Mouse (Mus musculus): Measurements from ENCODE around the gene Mrps34. TPM values are rescaled to one million over a fixed set of nuclear protein-coding genes. Genes with fewer than 3 reads are reported as not detected.

Mrps34 gene
- total RNA-seq, 2 experiments from 2014 or later, result 4.8 to 5.0 TPM

GRCm38 (mm10) chr17:24896241-24896992, 1.5 kb downstream of the Mrps34 start, which contains the start of gene Nme3:
TSS of gene Nme3 (plus strand) at chr17:24896500.
- peak; percentile 56 for ATAC-seq (replicated peaks; ENCODE audit: low FRiP score, poor library complexity, severe bottlenecking)

- ATAC-seq (replicated peaks; ENCODE audit: low FRiP score, poor library complexity, severe bottlenecking), result no peak
Measured at GRCm38 (mm10) chr17:24896993-24897269, 2.0 kb downstream of the Mrps34 start.

DNA sequence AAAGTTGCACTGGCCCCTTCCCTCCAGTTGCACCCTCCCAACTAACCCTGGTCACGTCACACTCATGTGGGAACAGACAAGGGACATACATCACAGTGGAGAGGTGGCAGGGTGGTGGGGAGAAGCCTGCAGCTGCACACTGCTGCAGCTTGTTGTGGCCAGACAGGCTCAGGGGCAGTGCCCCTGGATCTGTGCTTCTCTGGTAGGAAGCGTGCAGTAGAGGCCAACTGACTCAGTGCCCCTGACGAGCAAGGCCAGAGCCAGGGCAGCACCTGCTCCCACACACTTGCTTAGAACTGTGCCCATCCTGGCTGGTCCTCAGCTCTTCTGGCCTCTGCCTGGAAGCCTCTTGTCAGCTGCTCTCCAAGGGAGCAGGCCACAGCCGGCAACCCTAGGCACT, 2.7 kb downstream of the Mrps34 start:
- no peak for ATAC-seq (replicated peaks; ENCODE audit: low FRiP score, poor library complexity, severe bottlenecking)

DNA sequence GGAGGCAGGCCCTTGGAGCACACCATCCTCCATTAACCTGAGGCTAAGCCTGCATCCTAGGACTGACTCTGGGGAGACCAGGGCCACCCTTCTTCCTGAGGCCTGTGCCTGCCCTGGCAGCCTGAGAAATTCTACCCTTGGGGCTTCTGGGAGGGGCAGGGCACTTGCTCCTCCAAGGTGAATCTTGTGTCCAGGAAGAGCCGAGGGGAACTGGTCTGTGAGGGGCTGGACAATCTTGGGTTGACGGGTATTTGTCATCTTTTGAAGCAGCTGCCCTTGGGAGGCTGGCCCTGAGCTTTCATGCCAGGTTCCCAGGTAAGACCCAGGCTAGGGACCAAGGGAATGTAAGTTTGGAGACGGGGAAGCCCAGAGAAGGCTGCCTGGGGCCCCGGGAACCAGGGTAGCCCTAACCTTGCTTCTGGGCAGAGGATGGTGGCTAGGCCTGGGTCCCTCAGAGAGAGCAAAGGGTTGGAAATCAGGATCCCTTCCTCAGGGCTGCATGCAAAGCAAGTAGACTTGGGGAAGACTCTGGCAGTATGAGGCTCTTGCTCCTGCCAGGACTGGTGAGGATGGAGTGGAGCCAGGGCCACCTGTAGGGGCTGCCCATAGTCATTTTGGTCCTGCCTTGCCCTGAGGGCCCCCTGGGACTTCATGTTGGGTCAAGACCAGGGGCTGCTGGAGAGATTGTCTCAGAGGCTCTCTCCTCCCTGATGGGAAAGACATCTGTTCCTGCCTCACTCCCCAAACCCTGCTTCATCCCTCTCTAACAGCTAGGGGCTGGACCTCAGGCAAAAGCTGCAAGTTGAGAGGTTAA, 3.3 kb downstream of the Mrps34 start:
- no peak for ATAC-seq (replicated peaks; ENCODE audit: low FRiP score, poor library complexity, severe bottlenecking)

GRCm38 (mm10) chr17:24899153-24899552, 4.2 kb downstream of the Mrps34 start:
- ATAC-seq (replicated peaks; ENCODE audit: low FRiP score, poor library complexity, severe bottlenecking), result no peak

GRCm38 (mm10) chr17:24900014-24900413, 5.1 kb downstream of the Mrps34 start:
- ATAC-seq (replicated peaks; ENCODE audit: low FRiP score, poor library complexity, severe bottlenecking), result no peak

DNA sequence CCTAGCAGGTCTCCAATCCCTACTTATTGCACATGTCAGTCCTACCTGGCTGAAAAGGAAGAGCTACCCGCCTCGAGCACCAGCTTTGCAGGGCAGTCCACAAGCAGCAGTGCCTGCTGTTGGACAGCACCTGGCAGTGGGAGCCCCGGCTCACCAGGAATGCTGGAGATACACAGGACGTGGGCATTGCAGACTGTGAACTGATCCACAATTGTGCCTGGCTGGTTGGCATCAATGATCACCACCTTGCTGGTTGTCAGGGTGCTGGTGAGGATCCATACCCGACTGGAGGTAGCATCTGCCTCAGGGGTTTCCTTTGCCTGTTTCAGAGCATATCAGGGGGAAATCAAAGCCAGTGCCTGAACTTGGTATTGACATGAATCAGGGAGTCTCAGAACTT, 7.2 kb downstream of the Mrps34 start:
- ATAC-seq (replicated peaks; ENCODE audit: low FRiP score, poor library complexity, severe bottlenecking), result 0 out of 2 replicates have a peak, but pooled peaks have one; percentile 0

- ATAC-seq (replicated peaks; ENCODE audit: low FRiP score, poor library complexity, severe bottlenecking), result peak; percentile 87
Measured at GRCm38 (mm10) chr17:24902671-24903474, 8.0 kb downstream of the Mrps34 start.

GRCm38 (mm10) chr17:24903767-24904166, 8.9 kb downstream of the Mrps34 start:
- no peak for ATAC-seq (replicated peaks; ENCODE audit: low FRiP score, poor library complexity, severe bottlenecking)

DNA sequence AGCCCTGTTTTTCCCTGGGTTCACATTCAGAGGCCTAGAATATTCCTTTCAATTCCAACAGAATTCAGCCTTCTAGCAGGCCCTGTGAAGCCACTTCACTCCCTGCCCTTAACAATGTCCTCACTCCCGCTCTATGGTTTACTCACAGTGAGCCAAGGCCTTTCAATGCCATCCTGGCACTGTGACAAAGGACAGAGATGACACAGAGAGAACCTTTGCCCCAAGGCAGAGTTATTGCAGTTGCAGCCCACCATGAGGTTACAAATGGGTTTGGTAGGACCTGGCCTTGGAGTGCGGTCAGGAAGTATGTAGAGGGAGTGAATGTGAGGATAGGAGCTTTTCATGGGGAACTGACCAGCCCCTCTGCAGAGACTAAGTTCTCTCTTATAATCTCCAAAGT, 12.7 kb downstream of the Mrps34 start:
- ATAC-seq (replicated peaks; ENCODE audit: low FRiP score, poor library complexity, severe bottlenecking), result no peak

DNA sequence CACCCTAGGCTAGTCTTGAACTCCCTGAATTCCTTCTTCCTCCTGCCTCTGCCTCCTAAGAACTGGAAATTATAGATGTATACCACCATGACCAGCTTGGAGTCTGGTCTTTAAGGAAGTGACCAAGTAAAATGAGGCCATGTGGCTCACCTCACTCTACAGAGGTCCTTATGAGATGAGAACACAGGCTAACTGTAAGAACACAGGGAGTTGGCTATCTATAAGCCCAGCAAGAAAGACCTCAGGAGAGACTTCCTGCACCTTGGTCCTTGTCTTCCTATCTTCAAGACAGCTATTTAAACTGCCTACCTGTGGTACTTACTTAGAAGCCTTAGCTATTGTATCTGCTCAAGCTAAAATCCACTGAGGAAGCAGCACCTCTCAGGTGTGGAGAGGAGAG, 19.1 kb downstream of the Mrps34 start:
- no peak for ATAC-seq (replicated peaks; ENCODE audit: low FRiP score, poor library complexity, severe bottlenecking)

DNA sequence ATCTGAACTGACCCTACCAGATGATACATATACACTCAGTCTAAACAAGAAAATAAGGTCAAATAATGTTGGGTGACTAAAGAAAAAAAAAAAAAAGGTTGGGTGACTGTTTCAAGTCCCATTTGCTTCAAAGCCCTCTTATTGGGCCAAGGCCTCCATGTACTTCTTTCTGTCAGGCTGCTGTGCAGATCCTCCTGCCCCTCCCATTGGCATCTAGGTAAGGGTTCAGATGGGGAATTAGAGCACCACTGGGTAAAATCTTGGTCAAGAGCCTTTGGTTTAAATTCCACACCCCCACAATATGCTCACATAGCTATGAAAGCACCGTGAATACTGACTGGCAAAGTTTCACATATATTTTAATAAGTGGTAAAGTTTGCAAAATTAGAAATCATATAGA, 28.3 kb downstream of the Mrps34 start:
- no peak for ATAC-seq (replicated peaks; ENCODE audit: low FRiP score, poor library complexity, severe bottlenecking)

DNA sequence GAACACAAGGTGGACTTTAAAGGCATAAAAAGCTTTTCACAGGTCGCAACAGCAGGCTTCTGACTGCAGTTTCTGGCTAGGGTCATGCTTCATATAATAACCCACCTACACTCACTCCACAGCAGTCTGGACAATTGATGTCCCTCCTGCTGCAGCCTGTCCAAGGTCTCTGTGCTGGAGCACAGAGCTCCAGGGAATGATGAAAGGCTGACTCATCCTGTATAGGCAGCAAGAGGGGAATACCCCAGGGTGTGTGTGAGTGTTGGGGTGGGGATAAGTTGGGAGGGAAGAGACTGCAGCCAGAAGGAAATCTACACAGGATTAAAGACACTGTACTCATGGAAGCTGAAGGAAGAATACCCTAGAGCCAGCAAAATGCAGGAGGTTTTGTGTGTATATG, 34.6 kb downstream of the Mrps34 start:
- no peak for ATAC-seq (replicated peaks; ENCODE audit: low FRiP score, poor library complexity, severe bottlenecking)

DNA sequence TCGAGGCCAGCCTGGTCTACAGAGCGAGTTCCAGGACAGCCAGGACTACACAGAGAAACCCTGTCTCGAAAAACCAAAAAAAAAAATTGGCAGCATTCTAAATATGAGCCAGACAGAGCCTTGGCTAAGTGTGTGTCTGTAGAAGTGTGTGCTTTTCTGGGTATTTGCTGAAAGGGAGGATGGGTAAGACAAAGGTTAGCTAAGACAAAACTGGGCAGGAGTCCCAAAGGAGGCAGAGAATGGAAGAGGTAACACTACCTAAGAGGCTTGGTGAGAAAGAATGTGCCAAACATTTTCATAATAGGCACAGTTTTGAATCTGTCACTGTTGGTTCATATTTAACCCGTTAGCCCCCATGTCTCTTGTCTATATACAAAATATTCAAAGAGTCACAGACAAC, 37.5 kb downstream of the Mrps34 start:
- no peak for ATAC-seq (replicated peaks; ENCODE audit: low FRiP score, poor library complexity, severe bottlenecking)

DNA sequence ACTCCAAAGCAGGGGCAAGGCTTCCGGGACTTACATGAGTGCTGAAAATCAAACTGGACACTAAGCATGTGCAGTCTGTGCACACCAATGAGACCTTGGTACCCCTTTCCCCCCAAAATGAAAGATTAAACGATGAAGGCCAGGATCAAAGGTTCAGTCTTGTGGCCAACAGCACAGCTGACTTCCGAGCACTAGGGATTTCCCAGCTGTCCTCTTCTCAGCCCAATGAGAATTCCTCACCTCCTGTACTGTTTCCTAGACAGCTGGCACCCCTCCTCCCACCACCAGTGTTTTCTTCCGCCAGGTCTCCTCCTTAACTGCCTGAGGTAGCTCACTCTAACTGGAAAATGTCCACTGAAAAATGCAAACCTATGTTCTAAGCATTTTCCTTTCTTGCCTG, 38.2 kb downstream of the Mrps34 start:
- ATAC-seq (replicated peaks; ENCODE audit: low FRiP score, poor library complexity, severe bottlenecking), result no peak

DNA sequence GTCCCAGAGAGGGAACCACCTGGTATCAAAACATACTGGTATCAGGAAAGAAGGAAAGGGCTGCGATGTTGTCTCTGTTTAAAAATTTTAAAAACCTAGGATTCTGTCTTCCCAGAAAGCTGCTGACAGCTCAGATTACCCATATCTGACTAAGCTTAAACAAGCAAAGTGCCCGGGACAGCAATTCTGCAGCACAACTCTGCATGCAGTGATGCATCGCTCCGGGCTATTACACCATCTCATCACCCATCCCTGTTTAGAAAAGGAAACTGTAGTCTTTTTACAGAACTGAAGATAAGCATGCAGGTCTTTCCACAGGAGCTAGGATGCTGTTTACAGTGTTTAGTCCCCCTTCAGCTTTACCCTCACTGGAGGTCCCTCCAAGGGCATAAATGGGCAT, 40.0 kb downstream of the Mrps34 start:
- ATAC-seq (replicated peaks; ENCODE audit: low FRiP score, poor library complexity, severe bottlenecking), result no peak

DNA sequence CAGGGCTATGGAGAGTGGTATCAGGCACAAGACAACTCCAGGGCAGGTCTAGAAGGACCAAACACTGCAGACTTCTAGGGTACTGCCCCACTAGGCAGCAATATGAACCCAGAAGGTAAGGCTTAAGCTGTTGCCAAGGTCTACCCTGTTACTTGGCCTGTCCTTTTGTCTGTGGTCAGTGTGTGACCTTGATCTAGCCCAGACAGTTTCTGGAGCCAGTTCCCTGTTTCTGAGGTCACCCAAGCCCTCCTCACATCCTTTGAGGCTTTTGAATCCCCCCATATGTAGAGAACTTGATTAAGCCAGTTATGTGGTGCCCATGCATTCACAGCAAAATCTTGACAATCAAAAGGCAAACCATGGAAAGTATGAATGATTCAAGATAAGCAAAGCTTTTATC, 40.8 kb downstream of the Mrps34 start:
- ATAC-seq (replicated peaks; ENCODE audit: low FRiP score, poor library complexity, severe bottlenecking), result 0 out of 2 replicates have a peak, but pooled peaks have one; percentile 2

DNA sequence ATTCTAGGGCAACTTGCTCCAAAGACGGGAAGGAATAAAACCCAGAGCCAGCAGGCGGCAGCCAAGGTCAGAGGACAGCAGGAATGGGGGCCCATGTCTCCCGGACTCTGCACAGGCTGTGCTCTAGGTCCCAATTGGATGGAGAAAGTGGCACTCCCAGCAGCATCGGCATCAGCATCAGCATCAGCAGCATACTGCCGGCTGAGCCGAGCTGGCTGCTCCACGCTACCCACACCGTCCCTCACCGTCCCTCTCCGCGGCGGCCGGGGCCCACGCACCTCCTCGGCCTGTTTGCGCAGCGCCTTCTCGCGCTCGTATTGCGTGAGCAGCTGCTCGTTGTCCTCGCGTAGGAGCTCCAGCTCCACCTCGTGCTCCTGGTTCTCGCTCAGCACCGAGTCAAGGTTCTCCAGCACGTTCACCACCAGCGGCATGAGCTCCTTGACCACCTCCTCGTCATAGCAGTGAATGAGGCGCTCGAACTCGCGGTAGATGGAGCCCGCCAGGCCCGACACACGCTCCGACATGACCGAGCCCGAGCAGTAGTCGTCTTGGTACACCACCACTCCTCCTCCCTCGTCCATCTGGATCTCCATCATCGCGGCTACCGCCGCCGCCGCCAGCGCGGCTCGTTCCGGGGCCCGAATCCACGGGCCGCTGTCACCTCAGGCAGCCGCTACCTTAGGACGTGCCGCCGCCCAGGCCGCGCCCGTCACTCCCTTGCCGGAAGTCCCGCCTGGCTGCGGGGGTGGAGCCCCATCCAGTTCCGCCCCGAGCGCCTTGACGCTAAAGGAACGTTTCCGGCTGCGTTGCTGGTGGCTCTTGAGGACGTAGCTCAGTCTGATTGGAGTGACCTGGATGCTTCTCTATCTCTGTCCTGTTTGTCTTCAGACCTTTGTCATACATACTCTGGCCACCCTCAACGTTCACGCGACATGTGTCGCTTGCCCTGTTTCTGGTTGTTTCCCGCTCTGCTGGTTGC, 41.6 kb downstream of the Mrps34 start, which contains the start of gene Mapk8ip3:
Gene Mapk8ip3, minus strand, starts transcription at position 719 of the 979 bp plus-strand sequence.
- peak; percentile 96 for ATAC-seq (replicated peaks; ENCODE audit: low FRiP score, poor library complexity, severe bottlenecking)

DNA sequence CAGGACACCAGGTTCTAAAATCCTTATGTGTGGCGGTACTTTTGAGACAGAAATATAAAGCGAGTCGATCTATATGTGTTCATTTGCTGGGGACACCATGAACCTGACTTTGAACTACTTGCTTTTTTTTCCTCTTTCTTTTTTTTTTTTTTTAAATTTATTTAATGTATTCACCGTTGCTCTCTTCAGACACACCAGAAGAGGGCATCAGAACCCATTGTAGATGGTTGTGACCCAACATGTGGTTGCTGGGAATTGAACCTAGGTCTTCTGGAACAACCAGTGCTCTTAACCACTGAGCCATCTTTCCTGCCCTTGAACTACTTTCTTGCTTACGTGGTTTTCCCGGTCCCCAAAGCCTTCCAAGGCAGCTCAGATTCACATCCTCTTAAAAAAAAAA, 42.4 kb downstream of the Mrps34 start:
- no peak for ATAC-seq (replicated peaks; ENCODE audit: low FRiP score, poor library complexity, severe bottlenecking)

Data from erythroblast, adult 5-6 weeks (primary cell).